Mouse (Mus musculus) midbrain, postnatal 0 days (tissue): ENCODE data around the gene Cradd. TPM values are rescaled to one million over a fixed set of nuclear protein-coding genes. Genes with fewer than 3 reads are reported as not detected.

Experiments used
- ATAC-seq: fragments of 200-750 bp; cut with Nextera tagmentation; 2 replicates; pipeline ENCODE4 v1.8.0; 2017; ENCODE audit warnings: moderate number of reproducible peaks, mild to moderate bottlenecking, moderate TSS enrichment, moderate library complexity; ENCODE audit not compliant: low FRiP score
- DNase-seq: peaks from one replicate; pipeline ENCODE4 v3.0.0-alpha.2; 2015; ENCODE audit warnings: low spot score
- H3K27ac ChIP-seq: fragments of 300-500 bp; sonication (generic); 2 replicates; pipeline ENCODE4 v1.5.1; 2014; ENCODE audit warnings: low read depth, mild to moderate bottlenecking, low read length, mixed read lengths
- H3K27me3 ChIP-seq: fragments of 300-500 bp; sonication (generic); 2 replicates; pipeline ENCODE4 v1.6.1; 2014; ENCODE audit warnings: low read length, control low read depth, mixed read lengths; ENCODE audit not compliant: insufficient read depth
- H3K36me3 ChIP-seq: fragments of 300-500 bp; sonication (generic); 2 replicates; pipeline ENCODE4 v1.6.1; 2014; ENCODE audit warnings: low read length, control low read depth, mixed read lengths; ENCODE audit not compliant: insufficient read depth
- H3K4me1 ChIP-seq: fragments of 300-500 bp; sonication (generic); 2 replicates; pipeline ENCODE4 v1.6.1; 2014; ENCODE audit warnings: mild to moderate bottlenecking, control low read depth, antibody characterized with exemption, low read length, mixed read lengths; ENCODE audit not compliant: insufficient read depth
- H3K4me2 ChIP-seq: fragments of 300-500 bp; sonication (generic); 2 replicates; pipeline ENCODE4 v1.6.1; 2014; ENCODE audit warnings: low read depth, mild to moderate bottlenecking, low read length, mixed read lengths; ENCODE audit not compliant: poor library complexity, severe bottlenecking
- H3K4me3 ChIP-seq: fragments of 300-500 bp; sonication (generic); 2 replicates; pipeline ENCODE4 v1.5.1; 2014; ENCODE audit warnings: low read depth, mild to moderate bottlenecking, low read length, moderate library complexity
- H3K9ac ChIP-seq: fragments of 300-500 bp; sonication (generic); replicated peaks from 2 replicates; pipeline ENCODE4 v1.6.1; 2014; ENCODE audit warnings: mild to moderate bottlenecking, low read length, moderate library complexity, mixed read lengths; ENCODE audit not compliant: poor library complexity, severe bottlenecking
- H3K9me3 ChIP-seq: fragments of 300-500 bp; sonication (generic); 2 replicates; pipeline ENCODE4 v1.6.1; 2016; ENCODE audit warnings: low read length, control low read depth
- CTCF ChIP-seq: IDR thresholded peaks from 2 replicates; pipeline ENCODE4 v1.5.1; 2016; ENCODE audit warnings: antibody characterized with exemption, mild to moderate bottlenecking
- WGBS: fragments of 180-500 bp; shearing (Covaris S2); extraction: QIAGEN DNeasy Blood & Tissue Kit; methylation state at CpG from one replicate; pipeline ENCODE4 v1.1.7; 2014; 5-methylcytosine and 5-hydroxymethylcytosine counted together
- polyA plus RNA-seq: library from polyadenylated mRNA; unstranded; fragments of >200 nt; fragmentation: Nextera tagmentation; extraction: Ambion mirVana; gene quantifications from 2 replicates; pipeline ENCODE4 v1.2.1, GENCODE M21; 2015
- total RNA-seq: library from RNA; depleted of rRNA; stranded (reverse); fragments of >200 nt; gene quantifications from 2 replicates; pipeline ENCODE4 v1.2.3, GENCODE M21; 2014; rRNA removed

The Cradd gene
- total RNA-seq (8.2 and 10.3 TPM in 2 replicates), polyA plus RNA-seq (9.2 and 11.5 TPM in 2 replicates)

DNA sequence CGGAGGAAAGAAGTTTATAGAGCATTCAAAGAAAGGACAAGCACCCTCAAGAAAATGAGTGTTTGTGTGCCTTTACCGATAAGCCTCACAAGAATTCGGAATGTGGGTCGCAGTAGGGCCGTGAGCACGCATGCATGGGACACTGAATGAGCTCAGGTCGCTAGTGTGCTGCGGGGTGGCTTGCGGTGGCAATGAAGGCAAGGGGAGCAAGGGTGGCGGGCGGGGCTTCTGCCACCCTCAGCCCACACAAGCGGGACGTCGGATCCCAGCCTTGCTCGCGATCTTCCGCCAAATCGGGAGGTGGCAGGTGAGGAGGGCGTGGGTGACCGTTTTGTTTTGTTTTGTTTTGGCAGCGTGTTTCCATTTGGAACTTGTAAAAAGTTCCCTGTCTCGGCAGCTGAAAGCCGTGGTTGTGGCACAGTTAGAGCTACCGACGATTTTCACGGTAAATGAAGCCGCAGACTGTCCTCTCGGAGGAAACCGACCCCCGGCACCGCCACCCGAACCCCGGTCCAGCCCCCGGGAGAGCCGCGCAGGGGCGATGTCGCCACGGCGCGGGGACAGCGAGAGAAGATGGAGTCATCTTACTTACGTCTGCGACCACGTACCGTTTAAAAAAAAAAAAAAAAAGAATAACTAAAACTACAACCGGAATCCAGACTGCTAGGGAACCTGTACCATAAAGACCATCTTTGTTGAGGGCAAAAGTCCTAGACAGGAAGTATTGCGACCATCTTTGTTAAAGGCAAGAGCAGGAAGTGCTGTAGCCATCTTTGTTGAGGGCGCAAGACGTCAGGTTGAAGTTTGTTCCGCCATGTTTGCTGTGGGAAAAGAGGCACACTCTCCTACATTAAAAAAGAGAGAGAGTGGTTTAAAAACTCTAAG, at the start of gene Cradd:
Gene Cradd (minus strand): TSS at position 741 of the 885 bp plus-strand sequence.
- H3K9ac ChIP-seq, result peak within 1 kb of the TSS; percentile 65
- ATAC-seq (peak; percentile 89), DNase-seq (peak; percentile 98)
- H3K27me3 ChIP-seq, result no peaks in the 10 kb centered on the region
- no peaks in the 10 kb centered on the region for H3K9me3 ChIP-seq
- H3K4me3 ChIP-seq, result peak within 1 kb of the TSS; percentile 54
- H3K4me2 ChIP-seq, result peak within 1 kb of the TSS; percentile 71
- TF ChIP-seq CTCF, result no peak
- no peaks in the 10 kb centered on the region for H3K36me3 ChIP-seq
- peak within 1 kb of the TSS; percentile 90 for H3K27ac ChIP-seq
- H3K4me1 ChIP-seq, result peaks cover 6% of the 10 kb centered on the region
- under 1% methylated on average over 51 of the region's 51 CpGs for WGBS

- ATAC-seq (no peak), DNase-seq (no peak)
- Histone ChIP-seq H3K27ac (no peak overlapping the region), H3K27me3 (no peaks in the 10 kb centered on the region), H3K9ac (no peak overlapping the region), H3K4me1 (no peaks in the 10 kb centered on the region), H3K4me3 (no peak overlapping the region), H3K4me2 (no peak overlapping the region), H3K36me3 (no peaks in the 10 kb centered on the region), H3K9me3 (no peaks in the 10 kb centered on the region)
- TF ChIP-seq CTCF, result no peak
- 89% methylated on average over 6 of the region's 6 CpGs for WGBS
Observed at GRCm38 (mm10) chr10:95373340-95373739, 49.4 kb upstream of the Cradd start.

DNA sequence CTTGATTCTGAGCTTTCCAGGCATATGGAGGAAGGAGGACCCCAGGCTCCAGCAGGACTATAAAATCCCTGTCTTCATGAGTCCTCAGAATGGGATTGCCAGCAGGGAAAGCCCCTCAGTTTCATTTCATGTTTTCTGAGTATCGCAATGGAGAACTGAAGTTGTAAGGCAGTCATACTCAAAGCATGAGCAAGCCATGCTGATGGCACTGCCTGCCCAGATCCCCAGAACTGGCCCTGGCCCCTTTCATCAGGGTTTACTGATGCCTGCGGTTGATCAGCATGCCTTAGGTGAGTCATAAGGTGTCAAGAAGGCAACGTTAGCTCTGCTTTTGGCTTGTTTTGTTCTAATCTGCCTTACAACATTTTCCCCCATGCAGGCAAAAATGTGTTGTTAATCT, 48.0 kb upstream of the Cradd start:
- H3K27ac ChIP-seq, result no peak overlapping the region
- no peak for ATAC-seq
- H3K27me3 ChIP-seq, result no peaks in the 10 kb centered on the region
- no peak for DNase-seq
- TF ChIP-seq CTCF, result no peak
- H3K4me3 ChIP-seq, result no peak overlapping the region
- no peak overlapping the region for H3K9ac ChIP-seq
- no peaks in the 10 kb centered on the region for H3K36me3 ChIP-seq
- no peaks in the 10 kb centered on the region for H3K4me1 ChIP-seq
- 85% methylated on average over 3 of the region's 3 CpGs for WGBS
- H3K9me3 ChIP-seq, result no peaks in the 10 kb centered on the region
- no peak overlapping the region for H3K4me2 ChIP-seq

DNA sequence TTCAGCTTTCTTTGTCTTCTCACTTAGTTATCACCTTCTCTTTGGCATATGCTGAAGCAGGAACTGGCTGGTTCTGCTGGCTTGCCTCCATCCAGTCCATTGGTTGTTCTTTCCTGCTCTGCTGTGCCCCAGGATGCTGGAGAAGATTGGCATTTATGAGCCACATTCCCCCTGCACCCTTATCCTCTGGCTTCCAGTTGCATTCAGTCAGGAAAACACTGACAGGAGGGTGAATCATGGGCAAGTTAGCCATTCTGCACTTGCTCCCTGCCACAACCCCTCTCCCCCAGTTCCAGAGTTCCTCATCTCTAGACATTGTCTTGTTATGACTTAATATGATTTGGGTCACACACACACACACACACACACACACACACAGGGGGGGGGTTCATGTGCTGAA, 45.3 kb upstream of the Cradd start:
- no peak for TF ChIP-seq CTCF
- no peak for DNase-seq
- no peaks in the 10 kb centered on the region for H3K4me1 ChIP-seq
- no peak overlapping the region for H3K4me3 ChIP-seq
- H3K4me2 ChIP-seq, result no peak overlapping the region
- no peaks in the 10 kb centered on the region for H3K27me3 ChIP-seq
- no peak overlapping the region for H3K27ac ChIP-seq
- no peaks in the 10 kb centered on the region for H3K36me3 ChIP-seq
- ATAC-seq, result no peak
- no peaks in the 10 kb centered on the region for H3K9me3 ChIP-seq
- H3K9ac ChIP-seq, result no peak overlapping the region

DNA sequence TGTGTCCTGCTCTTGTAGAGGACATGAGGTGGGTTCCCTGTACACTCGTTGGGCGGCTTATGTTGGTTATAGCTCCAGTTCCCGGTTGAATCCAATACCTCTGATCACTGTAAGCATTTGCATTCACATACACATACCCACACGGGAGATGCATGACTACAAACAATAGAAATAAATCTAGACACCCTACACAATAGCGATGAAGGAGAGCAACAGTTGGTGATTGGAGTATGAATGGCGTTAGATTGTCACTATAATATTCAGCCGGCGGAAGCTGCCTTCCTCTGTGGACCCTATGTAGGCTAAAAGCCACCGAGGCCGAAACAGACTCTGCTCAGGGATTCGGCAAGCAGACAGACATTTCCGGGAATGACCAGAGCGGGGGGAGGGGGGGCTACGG, 44.2 kb upstream of the Cradd start:
- no peaks in the 10 kb centered on the region for H3K27me3 ChIP-seq
- TF ChIP-seq CTCF, result no peak
- ATAC-seq (no peak), DNase-seq (no peak)
- no peak overlapping the region for H3K4me3 ChIP-seq
- H3K36me3 ChIP-seq, result no peaks in the 10 kb centered on the region
- no peak overlapping the region for H3K9ac ChIP-seq
- no peak overlapping the region for H3K27ac ChIP-seq
- no peak overlapping the region for H3K4me2 ChIP-seq
- no peaks in the 10 kb centered on the region for H3K4me1 ChIP-seq
- WGBS, result 93% methylated on average over 14 of the region's 14 CpGs
- no peaks in the 10 kb centered on the region for H3K9me3 ChIP-seq

GRCm38 (mm10) chr10:95367661-95368089, 43.7 kb upstream of the Cradd start:
- DNase-seq, result no peak
- Histone ChIP-seq H3K27ac (no peak overlapping the region), H3K9ac (no peak overlapping the region), H3K4me1 (no peaks in the 10 kb centered on the region), H3K4me3 (no peak overlapping the region), H3K36me3 (no peaks in the 10 kb centered on the region), H3K4me2 (no peak overlapping the region), H3K27me3 (no peaks in the 10 kb centered on the region), H3K9me3 (no peaks in the 10 kb centered on the region)
- no peak for TF ChIP-seq CTCF
- ATAC-seq, result no peak
- WGBS, result 84% methylated on average over 9 of the region's 9 CpGs
